Mouse (Mus musculus): ENCODE measurements around the gene Ccdc103. TPM values are rescaled to one million over a fixed set of nuclear protein-coding genes. Genes with fewer than 3 reads are reported as not detected.

The Ccdc103 gene
- not detected for polyA plus RNA-seq (2017; shearing (Covaris generic))

GRCm38 (mm10) chr11:102880585-102881313 is at the start of gene Ccdc103, which contains the start of gene Eftud2:
TSS of gene Ccdc103 (plus strand) at chr11:102881204.
TSS of gene Eftud2 (minus strand) at chr11:102880985.
- peak; percentile 93 for ATAC-seq

GRCm38 (mm10) chr11:102832700-102833297 is 48.2 kb upstream of the Ccdc103 start:
- ATAC-seq, result no peak

GRCm38 (mm10) chr11:102834219-102834618 is 46.8 kb upstream of the Ccdc103 start:
- ATAC-seq, result no peak

- no peak for ATAC-seq
Observed at GRCm38 (mm10) chr11:102835549-102835948, 45.5 kb upstream of the Ccdc103 start, which contains the start of gene Higd1b. TSS of gene Higd1b (plus strand) at chr11:102835849.

GRCm38 (mm10) chr11:102836146-102836545 is 44.9 kb upstream of the Ccdc103 start:
- ATAC-seq, result no peak

- ATAC-seq, result no peak
Observed at GRCm38 (mm10) chr11:102837385-102837784, 43.6 kb upstream of the Ccdc103 start.

- ATAC-seq, result no peak
Observed at GRCm38 (mm10) chr11:102838126-102838525, 42.9 kb upstream of the Ccdc103 start.

GRCm38 (mm10) chr11:102838616-102839150 is 42.3 kb upstream of the Ccdc103 start:
- no peak for ATAC-seq

GRCm38 (mm10) chr11:102845926-102846325 is 35.1 kb upstream of the Ccdc103 start:
- ATAC-seq, result no peak

- ATAC-seq, result no peak
Observed at GRCm38 (mm10) chr11:102851883-102852282, 29.1 kb upstream of the Ccdc103 start.

- ATAC-seq, result no peak
Observed at GRCm38 (mm10) chr11:102853760-102854159, 27.2 kb upstream of the Ccdc103 start.

GRCm38 (mm10) chr11:102855941-102856340 is 25.1 kb upstream of the Ccdc103 start:
- ATAC-seq, result no peak

GRCm38 (mm10) chr11:102858951-102859350 is 22.1 kb upstream of the Ccdc103 start:
- ATAC-seq, result no peak

GRCm38 (mm10) chr11:102859933-102860332 is 21.1 kb upstream of the Ccdc103 start:
- ATAC-seq, result no peak

- ATAC-seq, result no peak
Observed at GRCm38 (mm10) chr11:102864272-102864671, 16.7 kb upstream of the Ccdc103 start.

- no peak for ATAC-seq
Observed at GRCm38 (mm10) chr11:102874801-102875334, 6.1 kb upstream of the Ccdc103 start.

- ATAC-seq, result no peak
Observed at GRCm38 (mm10) chr11:102879558-102879957, 1.4 kb upstream of the Ccdc103 start.

GRCm38 (mm10) chr11:102881314-102882198 is 552 bp downstream of the Ccdc103 start:
- ATAC-seq, result peak; percentile 6

- no peak for ATAC-seq
Observed at GRCm38 (mm10) chr11:102884616-102885219, 3.7 kb downstream of the Ccdc103 start, which contains the start of gene Fam187a. TSS of gene Fam187a (plus strand) at chr11:102885169.

- ATAC-seq, result no peak
Observed at GRCm38 (mm10) chr11:102887433-102887832, 6.4 kb downstream of the Ccdc103 start.

- no peak for ATAC-seq
Observed at GRCm38 (mm10) chr11:102888135-102888534, 7.1 kb downstream of the Ccdc103 start.

- no peak for ATAC-seq
Observed at GRCm38 (mm10) chr11:102890096-102890495, 9.1 kb downstream of the Ccdc103 start.
